Mouse (Mus musculus) forebrain, embryonic 16.5 days (tissue): ENCODE measurements at regions not wholly inside any gene's neighbourhood (a gene's known extent, or its start where the extent isn't known, plus 50 kb on each side); places are given as distances from the start of the nearest gene placed in this dataset.
"Not testable (repeated sequence)": the region's sequence is repeated elsewhere in the genome, so short reads cannot be mapped to it uniquely, and the experiment has no call there.

Experiments
- ATAC-seq: fragments of 200-750 bp; cut with Nextera tagmentation; 2 replicates; pipeline ENCODE4 v1.8.0; 2017; ENCODE audit warnings: mild to moderate bottlenecking, moderate library complexity
- H3K27ac ChIP-seq: fragments of 300-500 bp; sonication (generic); 2 replicates; pipeline ENCODE4 v1.5.1; 2014; ENCODE audit warnings: low read length, control low read depth
- H3K27me3 ChIP-seq: fragments of 300-500 bp; sonication (generic); replicated peaks from 2 replicates; pipeline ENCODE4 v1.6.1; 2014; ENCODE audit warnings: low read length; ENCODE audit not compliant: control insufficient read depth, insufficient read depth
- H3K36me3 ChIP-seq: fragments of 300-500 bp; sonication (generic); 2 replicates; pipeline ENCODE4 v1.6.1; 2014; ENCODE audit not compliant: control insufficient read depth, insufficient read depth
- H3K4me1 ChIP-seq: fragments of 300-500 bp; sonication (generic); replicated peaks from 2 replicates; pipeline ENCODE4 v1.6.1; 2014; ENCODE audit warnings: low read length; ENCODE audit not compliant: control insufficient read depth, insufficient read depth
- H3K4me2 ChIP-seq: fragments of 300-500 bp; sonication (generic); 2 replicates; pipeline ENCODE4 v1.6.1; 2014; ENCODE audit warnings: mild to moderate bottlenecking, low read length, control low read depth
- H3K4me3 ChIP-seq: fragments of 300-500 bp; sonication (generic); replicated peaks from 2 replicates; pipeline ENCODE4 v1.5.1; 2014; ENCODE audit warnings: mild to moderate bottlenecking, low read length, control low read depth
- H3K9ac ChIP-seq: fragments of 300-500 bp; sonication (generic); replicated peaks from 2 replicates; pipeline ENCODE4 v1.6.1; 2014; ENCODE audit warnings: low read depth, low read length, control low read depth
- H3K9me3 ChIP-seq: fragments of 300-500 bp; sonication (generic); 2 replicates; pipeline ENCODE4 v1.6.1; 2016; ENCODE audit warnings: low read length; ENCODE audit not compliant: control insufficient read depth
- WGBS: fragments of 180-500 bp; shearing (Covaris S2); extraction: QIAGEN DNeasy Blood & Tissue Kit; methylation state at CpG from one replicate; pipeline ENCODE4 v1.1.7; 2014; 5-methylcytosine and 5-hydroxymethylcytosine counted together

- ATAC-seq, H3K36me3 ChIP-seq, H3K9me3 ChIP-seq, H3K4me3 ChIP-seq, H3K9ac ChIP-seq, H3K27me3 ChIP-seq, H3K27ac ChIP-seq, H3K4me1 ChIP-seq, H3K4me2 ChIP-seq: not testable (repeated sequence)
- WGBS, result 50% methylated on average over 1 of the region's 1 CpGs
Observed at GRCm38 (mm10) chr3:29024851-29025250, 57.0 kb upstream of the Egfem1 start.

- 0 out of 2 replicates have a peak, but pooled peaks cover 6% of the 10 kb centered on the region for H3K4me1 ChIP-seq
- H3K36me3 ChIP-seq, result no peaks in the 10 kb centered on the region
- no peak overlapping the region for H3K4me2 ChIP-seq
- H3K27me3 ChIP-seq, result no peaks in the 10 kb centered on the region
- H3K27ac ChIP-seq, result no peak overlapping the region
- H3K9me3 ChIP-seq, result no peaks in the 10 kb centered on the region
- no peak for ATAC-seq
- H3K9ac ChIP-seq, result no peak overlapping the region
- WGBS, result 88% methylated on average over 2 of the region's 2 CpGs
- H3K4me3 ChIP-seq, result no peak overlapping the region
Observed at GRCm38 (mm10) chr3:29027726-29028125, 54.1 kb upstream of the Egfem1 start.

- H3K9ac ChIP-seq, result no peak overlapping the region
- ATAC-seq, result peak; percentile 78
- H3K4me1 ChIP-seq, result 0 out of 2 replicates have a peak, but pooled peaks cover 6% of the 10 kb centered on the region
- H3K9me3 ChIP-seq, result no peaks in the 10 kb centered on the region
- H3K4me2 ChIP-seq, result no peak overlapping the region
- H3K27ac ChIP-seq, result no peak overlapping the region
- no peak overlapping the region for H3K4me3 ChIP-seq
- 23% methylated on average over 7 of the region's 7 CpGs for WGBS
- H3K36me3 ChIP-seq, result no peaks in the 10 kb centered on the region
- H3K27me3 ChIP-seq, result no peaks in the 10 kb centered on the region; the same call in 1 of the 2 replicates
Observed at GRCm38 (mm10) chr3:29030791-29031190, 51.0 kb upstream of the Egfem1 start.

- Histone ChIP-seq H3K36me3 (no peaks in the 10 kb centered on the region), H3K4me1 (0 out of 2 replicates have a peak, but pooled peaks cover 6% of the 10 kb centered on the region), H3K9me3 (no peaks in the 10 kb centered on the region), H3K4me2 (no peak overlapping the region), H3K27ac (no peak overlapping the region), H3K27me3 (no peaks in the 10 kb centered on the region; the same call in 1 of the 2 replicates), H3K9ac (no peak overlapping the region), H3K4me3 (no peak overlapping the region)
- ATAC-seq, result no peak
- 46% methylated on average over 3 of the region's 3 CpGs for WGBS
Observed at GRCm38 (mm10) chr3:29031811-29032210, 50.0 kb upstream of the Egfem1 start.
